Mouse (Mus musculus): ENCODE results near the gene A630073D07Rik. TPM values are rescaled to one million over a fixed set of nuclear protein-coding genes. Genes with fewer than 3 reads are reported as not detected.
"Not testable (repeated sequence)": the region's sequence is repeated elsewhere in the genome, so short reads cannot be mapped to it uniquely, and the experiment has no call there.

The A630073D07Rik gene
- not detected for total RNA-seq (2021)
- long read RNA-seq, experiment 1 = 0 reads
- long read RNA-seq, experiment 2 = 0 reads

DNA sequence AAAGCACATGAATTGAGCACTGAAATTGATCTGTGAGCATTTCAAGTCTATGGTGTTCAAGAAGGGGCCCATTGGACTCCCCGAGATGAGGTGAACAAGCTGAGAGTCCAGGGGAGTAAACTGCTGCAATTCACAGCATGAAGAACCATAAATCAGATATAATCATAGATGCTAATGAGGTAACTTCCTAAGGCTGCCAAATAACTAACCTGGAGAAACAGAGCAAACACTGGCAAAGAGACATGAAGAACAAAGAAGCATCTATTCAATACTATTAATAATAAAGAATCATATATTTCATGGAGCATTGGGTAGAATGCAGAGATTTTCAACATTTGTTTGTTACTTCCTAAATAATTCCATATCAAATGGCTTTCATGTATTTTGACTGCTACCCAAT is at the start of gene A630073D07Rik:
Gene A630073D07Rik, minus strand, starts transcription at position 101 of the 400 bp plus-strand sequence.
- DNase-seq = no peak
- H3K4me3 ChIP-seq = no peak within 1 kb of the TSS
- TF ChIP-seq CTCF (IDR thresholded peaks at IDR 0.05) = no peak
- no peak within 1 kb of the TSS for H3K27ac ChIP-seq
- intact Hi-C loops (cut with DNase I) = no loop called here

- intact Hi-C loops (cut with DNase I) = no loop called here
- Histone ChIP-seq H3K27ac (no peak within 1 kb of the TSS), H3K4me3 (no peak within 1 kb of the TSS)
- DNase-seq = no peak
- no peak for TF ChIP-seq CTCF (IDR thresholded peaks at IDR 0.05)
Measured at GRCm38 (mm10) chr6:132700907-132701306, 49.6 kb upstream of the A630073D07Rik start, which contains the start of gene Tas2r121. Gene Tas2r121 (minus strand): TSS chr6:132701007.

DNA sequence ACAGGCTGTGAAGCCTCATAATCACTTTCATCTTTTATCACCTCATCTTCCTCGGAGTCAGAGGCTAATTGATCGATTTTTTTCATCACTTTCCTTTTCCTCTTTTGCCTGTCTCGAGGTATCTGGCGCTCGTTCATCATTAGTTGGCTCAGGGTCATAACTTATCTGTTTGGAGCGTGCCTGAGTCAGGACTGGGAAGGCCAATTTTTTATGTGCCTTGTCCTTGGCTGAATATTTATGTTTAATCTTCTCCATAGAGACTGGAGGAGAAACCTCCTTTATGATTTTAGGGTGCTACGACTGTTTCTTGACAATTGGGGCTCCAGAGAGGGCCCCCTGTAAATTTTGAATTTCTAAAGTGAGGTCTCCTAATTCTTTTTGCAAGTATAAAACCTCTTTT is 40.3 kb upstream of the A630073D07Rik start:
- intact Hi-C loops (cut with DNase I); H3K4me3 ChIP-seq; H3K27ac ChIP-seq; DNase-seq: not testable (repeated sequence)

- H3K27ac ChIP-seq = no peak within 1 kb of the TSS
- intact Hi-C loops (cut with DNase I) = no loop called here
- no peak for TF ChIP-seq CTCF (IDR thresholded peaks at IDR 0.05)
Measured at GRCm38 (mm10) chr6:132656653-132657052, 5.3 kb upstream of the A630073D07Rik start, which contains the start of gene Tas2r120. Gene Tas2r120 (plus strand): TSS chr6:132656953.

GRCm38 (mm10) chr6:132649399-132649798 is 1.9 kb downstream of the A630073D07Rik start:
- Histone ChIP-seq H3K27ac (no peak overlapping the region), H3K4me3 (no peak overlapping the region)
- peak; percentile 45 for TF ChIP-seq CTCF (IDR thresholded peaks at IDR 0.05)
- no peak for DNase-seq
- intact Hi-C loops (cut with DNase I) = no loop called here

More at GRCm38 (mm10) chr6:132656653-132657052, 5.3 kb upstream of the A630073D07Rik start, which contains the start of gene Tas2r120:
- H3K4me3 ChIP-seq = no peak within 1 kb of the TSS
- no peak for DNase-seq

DNA sequence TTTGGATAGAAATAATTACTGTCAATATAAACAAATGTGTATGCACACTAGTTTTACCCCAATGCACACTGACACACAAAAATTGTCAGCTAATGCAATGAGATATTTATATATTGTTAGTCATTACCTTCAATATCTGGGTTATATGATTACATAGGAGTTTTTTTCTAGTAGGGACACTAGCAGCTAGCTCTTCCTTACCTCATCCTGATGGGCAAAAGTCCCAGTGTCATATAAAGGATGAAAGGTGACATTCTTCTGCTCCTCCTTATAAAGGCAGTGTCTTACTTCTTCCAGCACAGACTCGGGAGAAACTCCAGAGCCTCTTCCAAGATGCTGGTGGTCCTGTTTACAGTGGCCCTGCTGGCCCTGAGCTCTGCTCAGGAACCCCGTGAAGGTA is 55.7 kb downstream of the A630073D07Rik start, which contains the start of gene Prp2:
Gene Prp2, plus strand, starts transcription at position 301 of the 400 bp plus-strand sequence.
- DNase-seq; intact Hi-C loops (cut with DNase I); H3K27ac ChIP-seq; H3K4me3 ChIP-seq: not testable (repeated sequence)

Other genes with a start within 250 kb of the A630073D07Rik start
- gene Prh1, start 81.7 kb downstream of the A630073D07Rik start, total RNA-seq (2021) = not detected
- not detected for gene Prp2, start 55.6 kb downstream of the A630073D07Rik start, total RNA-seq (2021)
- gene Tas2r120, start 5.4 kb upstream of the A630073D07Rik start, total RNA-seq (2021) = not detected
- gene Tas2r121, start 49.5 kb upstream of the A630073D07Rik start, total RNA-seq (2021) = not detected
- gene Tas2r122, start 60.4 kb upstream of the A630073D07Rik start, total RNA-seq (2021) = not detected
- gene Tas2r115, start 86.5 kb upstream of the A630073D07Rik start, total RNA-seq (2021) = not detected
- gene Tas2r124, start 103.2 kb upstream of the A630073D07Rik start, total RNA-seq (2021) = not detected
- not detected for gene Tas2r102, start 110.6 kb upstream of the A630073D07Rik start, total RNA-seq (2021)
- not detected for gene Tas2r136, start 126.6 kb upstream of the A630073D07Rik start, total RNA-seq (2021)
- not detected for gene Tas2r117, start 151.3 kb upstream of the A630073D07Rik start, total RNA-seq (2021)
- gene Tas2r123, start 195.6 kb upstream of the A630073D07Rik start, total RNA-seq (2021) = not detected
- gene Tas2r116, start 203.9 kb upstream of the A630073D07Rik start, total RNA-seq (2021) = not detected
- gene Tas2r110, start 216.5 kb upstream of the A630073D07Rik start, total RNA-seq (2021) = not detected
- gene Tas2r113, start 241.5 kb upstream of the A630073D07Rik start, total RNA-seq (2021) = not detected

All from gastrocnemius, adult 2 months (tissue).